Mouse (Mus musculus) liver, postnatal 0 days (tissue): ENCODE results near the gene Rpusd2.

ENCODE experiments used
- CTCF ChIP-seq: sonication (generic); IDR thresholded peaks from 2 replicates; pipeline ENCODE4 v1.5.1; 2016; ENCODE audit warnings: antibody characterized with exemption, low read depth
- EP300 ChIP-seq: IDR thresholded peaks from 2 replicates; pipeline ENCODE4 v1.6.1; 2016; ENCODE audit warnings: antibody characterized with exemption, low read depth, mild to moderate bottlenecking

DNA sequence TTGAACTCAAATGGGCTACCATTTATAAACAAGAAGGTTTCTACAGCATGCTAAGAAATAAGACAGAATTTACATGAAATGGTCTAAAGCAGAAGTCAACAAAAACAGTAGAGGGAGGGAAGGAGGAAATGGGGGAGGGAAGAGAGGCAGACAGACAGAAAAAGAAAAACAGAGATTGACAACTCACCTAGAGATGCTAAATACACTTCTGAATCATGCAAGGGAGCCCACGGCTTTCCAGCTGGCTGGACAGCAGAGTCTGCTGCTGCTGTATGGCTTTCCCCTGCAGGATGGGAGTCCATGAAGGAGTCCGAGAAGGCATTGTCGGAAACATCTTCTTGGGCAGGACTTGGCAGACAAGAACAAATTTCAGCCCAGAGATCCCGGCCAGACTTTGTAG, 7.6 kb upstream of the Rpusd2 start:
- TF ChIP-seq CTCF (no peak), EP300 (no peak)
